Comparison of ENCODE assay signal across 18 mouse cellular contexts in the genomic region with DNA sequence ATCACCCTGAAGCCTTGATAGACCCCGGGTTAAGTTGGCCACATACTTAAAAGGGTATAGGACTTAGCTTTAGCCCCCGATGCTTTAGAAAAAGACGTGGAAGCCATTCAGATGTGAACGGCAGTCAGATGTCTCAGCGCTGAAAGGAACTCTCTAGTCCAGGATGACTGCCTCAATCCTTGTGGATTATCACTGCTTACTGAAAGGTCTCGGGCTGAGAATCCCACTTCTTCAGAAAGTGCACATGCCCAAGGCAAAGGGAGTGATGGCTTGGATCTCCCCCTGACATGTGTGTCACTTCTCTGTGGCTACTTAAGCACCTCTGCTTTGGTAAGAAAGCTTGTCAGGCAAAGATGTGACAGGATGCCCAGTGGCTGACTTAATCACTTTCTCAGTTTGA.
"Had no signal": no experiment of that assay in that cellular context is flagged by ENCODE, and none has a peak within 500 bp of the region (broad histone marks: within the 10 kb centered on the region; RNA-seq: fewer than 3 reads in every experiment).

No protein-coding gene starts in this region.

- H3K27me3 ChIP-seq: liver, embryonic 13.5 days; liver, embryonic 15.5 days; lung, embryonic 15.5 days; neural tube, embryonic 12.5 days; stomach, embryonic 15.5 days had no signal

- ATAC-seq: liver, postnatal 0 days; lung, postnatal 0 days had no signal

- H3K9ac ChIP-seq: liver, embryonic 13.5 days; liver, embryonic 15.5 days; liver, postnatal 0 days; lung, embryonic 15.5 days; neural tube, embryonic 12.5 days; stomach, embryonic 15.5 days had no signal

- H3K4me3 ChIP-seq: liver, embryonic 13.5 days; liver, embryonic 15.5 days; lung, embryonic 15.5 days; megakaryocyte, embryonic 14.5 days; neural tube, embryonic 12.5 days; stomach, embryonic 15.5 days had no signal

- H3K4me1 ChIP-seq: liver, embryonic 13.5 days; liver, embryonic 15.5 days; lung, embryonic 15.5 days; megakaryocyte, embryonic 14.5 days; stomach, embryonic 15.5 days had no signal

- H3K27ac ChIP-seq: liver, embryonic 13.5 days; liver, embryonic 15.5 days; lung, embryonic 15.5 days; macrophage; neural tube, embryonic 12.5 days; stomach, embryonic 15.5 days; stomach, postnatal 0 days had no signal

- H3K9me3 ChIP-seq: liver, embryonic 13.5 days; liver, embryonic 15.5 days; lung, embryonic 15.5 days; megakaryocyte, embryonic 14.5 days; neural tube, embryonic 12.5 days; stomach, embryonic 15.5 days had no signal

- DNase-seq: liver, embryonic 13.5 days; liver, postnatal 0 days; lung, adult 2 months; lung, postnatal 14 days; lung, postnatal 36 days; right cerebral cortex, postnatal 14 days; thymus, adult 2 months; thymus, postnatal 25 days; thymus, postnatal 4 days had no signal

- H3K36me3 ChIP-seq: liver, embryonic 13.5 days; liver, embryonic 15.5 days; lung, embryonic 15.5 days; neural tube, embryonic 12.5 days; stomach, embryonic 15.5 days had no signal

- H3K4me2 ChIP-seq: liver, embryonic 11.5 days; liver, embryonic 13.5 days; liver, embryonic 15.5 days; lung, embryonic 15.5 days; neural tube, embryonic 12.5 days; stomach, embryonic 15.5 days had no signal
